Mouse (Mus musculus) liver, embryonic 11.5 days (tissue): Measurements from ENCODE around the gene Pgr. TPM values are rescaled to one million over a fixed set of nuclear protein-coding genes. Genes with fewer than 3 reads are reported as not detected.

ENCODE experiments used
- ATAC-seq: fragments of 200-750 bp; cut with Nextera tagmentation; replicated peaks from 2 replicates; pipeline ENCODE4 v1.8.0; 2017; ENCODE audit warnings: moderate number of reproducible peaks, mild to moderate bottlenecking, moderate TSS enrichment, moderate library complexity; ENCODE audit not compliant: low FRiP score
- DNase-seq: peaks from one replicate; pipeline ENCODE4 v3.0.0-alpha.2; 2017; ENCODE audit warnings: low spot score
- H3K27ac ChIP-seq: fragments of 300-500 bp; sonication (generic); 2 replicates; pipeline ENCODE4 v1.5.1; 2014; ENCODE audit warnings: mild to moderate bottlenecking, low read depth, low read length, control low read depth
- H3K27me3 ChIP-seq: fragments of 300-500 bp; sonication (generic); replicated peaks from 2 replicates; pipeline ENCODE4 v1.6.1; 2014; ENCODE audit warnings: low read length, mixed read lengths; ENCODE audit not compliant: control insufficient read depth, insufficient read depth
- H3K36me3 ChIP-seq: fragments of 300-500 bp; sonication (generic); 2 replicates; pipeline ENCODE4 v1.6.1; 2014; ENCODE audit warnings: mild to moderate bottlenecking, low read length, moderate library complexity, mixed read lengths; ENCODE audit not compliant: control insufficient read depth, insufficient read depth
- H3K4me1 ChIP-seq: fragments of 300-500 bp; sonication (generic); replicated peaks from 2 replicates; pipeline ENCODE4 v1.6.1; 2014; ENCODE audit warnings: low read length, mixed read lengths; ENCODE audit not compliant: control insufficient read depth, insufficient read depth
- H3K4me2 ChIP-seq: fragments of 300-500 bp; sonication (generic); 2 replicates; pipeline ENCODE4 v1.6.1; 2014; ENCODE audit warnings: mild to moderate bottlenecking, control low read depth, moderate library complexity
- H3K4me3 ChIP-seq: fragments of 300-500 bp; sonication (generic); 2 replicates; pipeline ENCODE4 v1.5.1; 2014; ENCODE audit warnings: low read depth, low read length, control low read depth
- H3K9ac ChIP-seq: fragments of 300-500 bp; sonication (generic); 2 replicates; pipeline ENCODE4 v1.6.1; 2014; ENCODE audit warnings: low read depth, low read length, control low read depth
- H3K9me3 ChIP-seq: fragments of 300-500 bp; sonication (generic); 2 replicates; pipeline ENCODE4 v1.6.1; 2016; ENCODE audit warnings: low read length, inconsistent platforms, mixed read lengths; ENCODE audit not compliant: control insufficient read depth
- WGBS: fragments of 180-500 bp; shearing (Covaris S2); extraction: QIAGEN DNeasy Blood & Tissue Kit; methylation state at CpG from one replicate; pipeline ENCODE4 v1.1.7; 2014; 5-methylcytosine and 5-hydroxymethylcytosine counted together
- polyA plus RNA-seq: library from polyadenylated mRNA; unstranded; fragments of >200 nt; fragmentation: Nextera tagmentation; extraction: Ambion mirVana; gene quantifications from 2 replicates; pipeline ENCODE4 v1.2.1, GENCODE M21; 2014

Gene Pgr
- 0.03 and 0.04 TPM in 2 replicates for polyA plus RNA-seq

DNA sequence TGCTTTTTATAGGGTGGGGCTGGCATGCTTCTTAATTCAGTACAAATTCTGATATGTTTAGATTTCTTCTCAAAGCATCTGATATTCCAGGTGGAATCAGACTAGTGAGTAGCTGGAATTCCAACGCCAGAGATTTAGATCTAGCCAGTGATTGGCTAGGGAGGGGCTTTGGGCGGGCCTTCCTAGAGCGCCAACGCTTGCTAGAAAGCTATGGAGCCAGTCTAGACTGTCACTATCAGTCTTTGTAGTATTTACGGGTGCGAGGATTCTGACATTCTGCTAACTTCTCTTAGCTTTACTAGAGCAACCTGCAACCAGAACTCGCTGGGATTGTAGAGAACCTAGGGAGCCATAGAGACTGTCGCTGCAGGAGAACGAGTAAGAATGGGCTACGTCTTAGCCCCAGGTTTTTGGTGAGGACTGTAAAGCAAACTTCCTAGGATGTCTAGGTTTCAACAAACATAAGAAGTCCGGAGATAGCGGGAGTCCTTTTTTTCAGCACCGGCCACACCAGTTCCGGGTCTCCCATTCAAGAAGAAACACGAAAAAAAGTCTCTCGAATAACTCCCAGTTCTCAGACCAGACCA, at the start of gene Pgr:
Pgr (plus strand) TSS at position 218 of the 587 bp plus-strand sequence.
- H3K27ac ChIP-seq = no peak within 1 kb of the TSS
- DNase-seq (no peak), ATAC-seq (no peak)
- 2% methylated on average over 16 of the region's 16 CpGs for WGBS
- H3K4me3 ChIP-seq = peak within 1 kb of the TSS; percentile 50
- H3K4me2 ChIP-seq = peak within 1 kb of the TSS; percentile 78
- no peaks in the 10 kb centered on the region for H3K36me3 ChIP-seq
- no peaks in the 10 kb centered on the region for H3K9me3 ChIP-seq
- H3K9ac ChIP-seq = no peak within 1 kb of the TSS
- H3K27me3 ChIP-seq = peaks cover 43% of the 10 kb centered on the region
- H3K4me1 ChIP-seq = no peaks in the 10 kb centered on the region; the same call in 1 of the 2 replicates

DNA sequence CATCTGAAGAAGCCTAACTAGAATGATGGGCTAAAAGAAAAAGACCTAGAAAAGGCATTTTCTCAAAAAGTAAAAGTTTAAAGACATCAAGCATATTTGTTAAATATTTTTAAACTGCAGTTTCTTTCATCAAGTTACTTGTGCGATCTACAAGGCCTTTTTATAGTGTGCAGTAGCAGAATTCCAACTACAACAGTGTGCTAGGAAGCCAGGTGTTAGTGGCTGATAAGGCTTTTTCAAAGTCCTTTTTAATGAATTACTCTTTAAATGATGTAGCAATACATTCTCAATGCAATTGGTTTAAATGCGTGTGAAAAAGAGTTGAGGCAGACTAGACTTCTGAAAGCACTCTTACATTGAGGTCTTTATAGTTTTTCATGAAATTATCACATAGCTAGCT, 42.2 kb upstream of the Pgr start:
- H3K9me3 ChIP-seq = no peaks in the 10 kb centered on the region
- 83% methylated on average over 2 of the region's 2 CpGs for WGBS
- DNase-seq (no peak), ATAC-seq (no peak)
- no peaks in the 10 kb centered on the region for H3K36me3 ChIP-seq
- no peak overlapping the region for H3K27ac ChIP-seq
- H3K27me3 ChIP-seq = no peaks in the 10 kb centered on the region
- H3K4me1 ChIP-seq = no peaks in the 10 kb centered on the region
- no peak overlapping the region for H3K9ac ChIP-seq
- no peak overlapping the region for H3K4me2 ChIP-seq
- no peak overlapping the region for H3K4me3 ChIP-seq

DNA sequence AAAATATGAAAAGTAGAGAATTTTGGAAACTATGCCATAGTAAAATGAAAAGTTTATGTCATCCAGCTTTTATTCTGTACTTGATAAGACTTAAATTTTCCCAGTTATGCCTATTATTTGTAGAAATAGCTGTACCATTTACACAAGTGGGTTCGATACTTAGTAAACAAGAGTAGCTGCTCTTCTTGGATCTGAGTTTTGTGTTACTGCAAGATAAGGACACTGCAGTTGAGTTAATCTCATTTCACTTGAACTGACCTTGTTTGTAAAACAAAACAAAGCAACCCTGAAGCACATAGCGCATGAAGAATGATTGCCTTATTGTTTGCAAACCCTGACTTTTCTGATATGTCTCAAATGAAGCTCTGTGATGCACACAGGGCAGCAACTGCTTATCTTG, 31.1 kb upstream of the Pgr start:
- H3K9me3 ChIP-seq = no peaks in the 10 kb centered on the region
- no peak overlapping the region for H3K4me3 ChIP-seq
- no peaks in the 10 kb centered on the region for H3K4me1 ChIP-seq
- no peak overlapping the region for H3K27ac ChIP-seq
- no peaks in the 10 kb centered on the region for H3K36me3 ChIP-seq
- DNase-seq = no peak
- no peak for ATAC-seq
- H3K27me3 ChIP-seq = no peaks in the 10 kb centered on the region
- no peak overlapping the region for H3K4me2 ChIP-seq
- H3K9ac ChIP-seq = no peak overlapping the region
- 78% methylated on average over 2 of the region's 2 CpGs for WGBS

DNA sequence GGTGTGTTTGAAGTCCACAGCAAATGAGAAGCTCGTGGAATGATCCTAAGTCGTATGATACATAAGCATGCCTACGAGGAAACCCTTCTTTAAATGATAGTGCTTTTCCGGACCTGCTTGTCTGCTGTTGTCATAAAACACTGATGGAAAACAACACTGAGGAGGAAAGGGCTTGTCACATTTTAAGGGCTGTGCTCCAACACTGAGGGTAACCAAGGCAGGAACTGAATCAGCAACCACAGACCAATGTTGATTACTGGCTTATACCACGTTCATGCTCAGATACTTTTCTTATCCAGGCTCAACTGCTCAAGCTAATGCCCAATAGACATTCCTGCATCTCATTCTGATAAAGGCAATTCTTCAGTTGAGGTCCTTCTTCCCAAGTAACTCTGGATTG, 4.4 kb upstream of the Pgr start:
- H3K9me3 ChIP-seq = no peaks in the 10 kb centered on the region
- H3K4me2 ChIP-seq = no peak overlapping the region
- no peak overlapping the region for H3K9ac ChIP-seq
- no peak overlapping the region for H3K27ac ChIP-seq
- peaks cover 17% of the 10 kb centered on the region for H3K27me3 ChIP-seq
- no peak overlapping the region for H3K4me3 ChIP-seq
- no peak for ATAC-seq
- H3K4me1 ChIP-seq = no peaks in the 10 kb centered on the region
- DNase-seq = no peak
- WGBS = 59% methylated on average over 5 of the region's 5 CpGs
- no peaks in the 10 kb centered on the region for H3K36me3 ChIP-seq

DNA sequence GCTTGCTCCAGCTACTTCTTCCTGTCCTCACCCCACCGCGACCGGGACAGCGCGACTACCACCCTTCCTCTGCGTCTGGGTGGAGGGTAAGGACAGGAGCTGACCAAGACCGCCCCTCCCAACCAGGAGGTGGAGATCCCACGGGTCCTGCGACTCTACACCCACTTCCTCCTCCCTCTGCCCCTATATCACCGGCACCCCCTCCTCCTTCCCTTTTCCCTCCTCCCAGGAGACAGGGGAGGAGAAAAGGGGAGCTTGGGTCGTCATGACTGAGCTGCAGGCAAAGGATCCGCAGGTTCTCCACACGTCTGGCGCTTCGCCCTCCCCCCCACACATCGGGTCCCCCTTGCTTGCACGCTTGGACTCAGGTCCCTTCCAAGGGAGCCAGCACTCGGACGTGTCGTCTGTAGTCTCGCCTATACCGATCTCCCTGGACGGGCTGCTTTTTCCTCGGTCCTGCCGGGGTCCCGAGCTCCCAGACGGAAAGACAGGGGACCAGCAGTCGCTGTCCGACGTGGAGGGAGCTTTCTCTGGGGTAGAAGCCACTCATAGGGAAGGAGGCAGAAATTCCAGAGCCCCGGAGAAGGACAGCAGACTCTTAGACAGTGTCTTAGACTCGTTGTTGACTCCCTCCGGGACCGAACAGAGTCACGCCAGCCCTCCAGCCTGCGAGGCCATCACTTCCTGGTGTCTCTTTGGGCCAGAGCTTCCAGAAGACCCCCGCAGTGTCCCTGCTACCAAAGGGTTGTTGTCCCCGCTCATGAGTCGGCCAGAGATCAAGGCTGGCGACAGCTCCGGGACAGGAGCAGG, 775 bp downstream of the Pgr start:
- H3K4me2 ChIP-seq = peak overlapping the region; percentile 78
- peak; percentile 39 for DNase-seq
- WGBS = 1% methylated on average over 41 of the region's 41 CpGs
- no peaks in the 10 kb centered on the region for H3K9me3 ChIP-seq
- no peaks in the 10 kb centered on the region for H3K36me3 ChIP-seq
- no peaks in the 10 kb centered on the region; the same call in 1 of the 2 replicates for H3K4me1 ChIP-seq
- peaks cover 43% of the 10 kb centered on the region for H3K27me3 ChIP-seq
- H3K27ac ChIP-seq = no peak overlapping the region
- H3K9ac ChIP-seq = no peak overlapping the region
- ATAC-seq = peak; percentile 61
- H3K4me3 ChIP-seq = peak overlapping the region; percentile 50

DNA sequence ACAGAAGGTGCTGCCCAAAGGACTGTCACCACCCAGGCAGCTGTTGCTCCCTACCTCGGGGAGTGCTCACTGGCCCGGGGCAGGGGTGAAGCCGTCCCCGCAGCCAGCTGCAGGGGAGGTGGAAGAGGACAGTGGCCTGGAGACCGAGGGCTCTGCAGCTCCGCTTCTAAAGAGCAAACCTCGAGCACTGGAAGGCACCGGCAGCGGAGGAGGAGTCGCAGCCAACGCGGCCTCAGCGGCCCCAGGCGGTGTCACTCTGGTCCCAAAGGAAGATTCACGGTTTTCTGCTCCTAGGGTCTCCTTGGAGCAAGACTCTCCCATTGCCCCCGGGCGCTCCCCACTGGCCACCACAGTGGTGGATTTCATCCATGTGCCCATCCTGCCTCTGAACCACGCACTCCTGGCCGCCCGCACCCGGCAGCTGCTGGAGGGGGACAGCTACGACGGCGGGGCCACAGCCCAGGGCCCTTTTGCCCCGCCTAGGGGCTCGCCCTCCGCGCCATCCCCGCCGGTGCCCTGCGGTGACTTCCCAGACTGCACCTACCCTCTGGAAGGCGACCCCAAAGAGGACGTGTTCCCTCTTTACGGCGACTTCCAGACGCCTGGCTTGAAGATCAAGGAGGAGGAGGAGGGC, 1.5 kb downstream of the Pgr start:
- Histone ChIP-seq H3K4me2 (peak overlapping the region; percentile 78), H3K27ac (no peak overlapping the region), H3K4me1 (no peaks in the 10 kb centered on the region; the same call in 1 of the 2 replicates), H3K27me3 (peaks cover 43% of the 10 kb centered on the region), H3K36me3 (no peaks in the 10 kb centered on the region), H3K9ac (no peak overlapping the region), H3K9me3 (no peaks in the 10 kb centered on the region), H3K4me3 (peak overlapping the region; percentile 50)
- peak; percentile 42 for DNase-seq
- peak; percentile 17 for ATAC-seq
- 2% methylated on average over 32 of the region's 36 CpGs for WGBS

DNA sequence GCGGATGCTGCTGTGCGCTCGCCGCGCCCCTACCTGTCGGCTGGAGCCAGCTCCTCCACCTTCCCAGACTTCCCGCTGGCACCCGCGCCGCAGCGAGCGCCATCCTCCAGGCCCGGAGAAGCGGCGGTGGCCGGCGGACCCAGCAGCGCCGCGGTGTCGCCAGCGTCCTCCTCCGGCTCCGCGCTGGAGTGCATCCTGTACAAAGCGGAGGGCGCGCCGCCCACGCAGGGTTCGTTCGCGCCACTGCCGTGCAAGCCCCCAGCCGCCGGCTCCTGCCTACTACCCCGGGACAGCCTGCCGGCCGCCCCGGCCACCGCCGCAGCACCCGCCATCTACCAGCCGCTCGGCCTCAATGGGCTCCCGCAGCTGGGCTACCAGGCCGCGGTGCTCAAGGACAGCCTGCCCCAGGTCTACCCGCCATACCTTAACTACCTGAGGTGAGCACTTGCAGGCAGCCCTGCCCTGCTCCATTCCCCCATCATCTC, 2.1 kb downstream of the Pgr start:
- H3K4me2 ChIP-seq = peak overlapping the region; percentile 78
- H3K9me3 ChIP-seq = no peaks in the 10 kb centered on the region
- H3K27me3 ChIP-seq = peaks cover 43% of the 10 kb centered on the region
- DNase-seq (peak; percentile 36), ATAC-seq (peak; percentile 56)
- H3K4me1 ChIP-seq = no peaks in the 10 kb centered on the region; the same call in 1 of the 2 replicates
- H3K9ac ChIP-seq = no peak overlapping the region
- no peak overlapping the region for H3K27ac ChIP-seq
- H3K36me3 ChIP-seq = no peaks in the 10 kb centered on the region
- WGBS = 2% methylated on average over 40 of the region's 49 CpGs
- peak overlapping the region; percentile 50 for H3K4me3 ChIP-seq

DNA sequence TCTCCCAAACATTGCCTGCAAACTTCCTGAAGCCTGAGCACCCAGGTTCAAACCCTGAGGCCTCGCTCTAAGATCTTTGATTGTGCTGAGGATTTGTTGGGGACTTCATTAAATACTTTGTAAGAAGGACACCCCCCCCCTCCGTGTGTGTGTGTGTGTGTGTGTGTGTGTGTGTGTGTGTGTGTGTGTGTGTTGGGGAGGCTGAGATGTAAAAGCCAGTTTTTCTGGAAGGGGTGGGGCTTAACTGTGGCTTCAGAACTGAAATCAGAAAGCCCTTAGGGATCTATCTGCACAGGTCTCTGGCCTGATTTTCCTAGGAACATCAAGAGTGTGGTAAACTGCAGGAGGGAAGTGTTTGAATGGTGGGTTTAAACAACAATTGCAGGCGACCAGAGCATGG, 2.6 kb downstream of the Pgr start:
- H3K27me3 ChIP-seq = peaks cover 43% of the 10 kb centered on the region
- no peak overlapping the region for H3K9ac ChIP-seq
- no peak for ATAC-seq
- DNase-seq = no peak
- no peaks in the 10 kb centered on the region for H3K36me3 ChIP-seq
- H3K9me3 ChIP-seq = no peaks in the 10 kb centered on the region
- 31% methylated on average over 3 of the region's 3 CpGs for WGBS
- no peak overlapping the region for H3K4me2 ChIP-seq
- H3K4me1 ChIP-seq = no peaks in the 10 kb centered on the region; the same call in 1 of the 2 replicates
- no peak overlapping the region for H3K4me3 ChIP-seq
- H3K27ac ChIP-seq = no peak overlapping the region
